Mouse (Mus musculus) bone marrow, adult 2 months (tissue): ENCODE measurements around the gene Rhbdf2.
"Not testable (repeated sequence)": the region's sequence is repeated elsewhere in the genome, so short reads cannot be mapped to it uniquely, and the experiment has no call there.

Experiments
- CTCF ChIP-seq: fragments of 200-500 bp; IDR thresholded peaks from 2 replicates; pipeline ENCODE4 v1.5.1; 2011; ENCODE audit warnings: low read length, control low read depth; ENCODE audit not compliant: control insufficient read depth, insufficient read depth
- POLR2A ChIP-seq: fragments of 200-500 bp; IDR thresholded peaks from 2 replicates; pipeline ENCODE4 v1.6.1; 2011; ENCODE audit warnings: low read depth, mild to moderate bottlenecking, control low read depth, low read length, borderline replicate concordance; ENCODE audit not compliant: control insufficient read depth

- not testable (repeated sequence) for TF ChIP-seq POLR2A, CTCF
Measured at GRCm38 (mm10) chr11:116667012-116667411, 40.2 kb upstream of the Rhbdf2 start.
